Mouse (Mus musculus): ENCODE results near the gene Ankrd55.

The Ankrd55 gene

DNA sequence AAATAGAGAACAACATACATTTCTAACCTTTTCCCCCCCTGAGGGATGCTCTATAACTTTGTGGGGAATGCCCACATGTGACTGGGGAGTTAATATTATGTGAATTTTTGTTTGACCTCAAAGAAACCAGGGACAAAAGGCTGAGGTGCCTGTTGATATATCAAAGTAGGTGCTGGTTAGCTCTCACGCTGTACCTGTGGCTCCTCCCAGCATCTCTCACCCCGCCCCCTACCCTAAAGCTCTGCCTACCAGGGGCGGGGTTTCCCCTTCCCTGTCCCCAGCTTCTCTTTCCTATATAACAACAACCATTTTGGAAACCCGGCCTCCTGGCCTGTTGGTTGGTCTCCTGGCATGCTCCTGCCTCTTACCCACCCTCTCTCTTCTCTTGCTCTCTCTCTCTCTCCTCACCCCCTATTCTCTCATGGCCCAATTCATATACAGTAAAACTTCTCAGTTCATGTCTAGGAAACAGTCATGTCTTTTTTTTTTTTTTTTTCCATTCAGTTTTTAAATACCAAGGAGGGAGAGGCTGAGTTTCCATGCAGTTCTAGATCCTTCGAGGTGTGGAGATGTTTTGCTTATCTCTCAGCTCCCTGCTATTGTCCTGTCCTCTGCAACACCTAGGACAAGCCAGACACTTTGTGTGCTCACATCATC lies 54.8 kb downstream of the Ankrd55 start:
- in situ Hi-C loops (cut with MboI, MseI): no loop called here

DNA sequence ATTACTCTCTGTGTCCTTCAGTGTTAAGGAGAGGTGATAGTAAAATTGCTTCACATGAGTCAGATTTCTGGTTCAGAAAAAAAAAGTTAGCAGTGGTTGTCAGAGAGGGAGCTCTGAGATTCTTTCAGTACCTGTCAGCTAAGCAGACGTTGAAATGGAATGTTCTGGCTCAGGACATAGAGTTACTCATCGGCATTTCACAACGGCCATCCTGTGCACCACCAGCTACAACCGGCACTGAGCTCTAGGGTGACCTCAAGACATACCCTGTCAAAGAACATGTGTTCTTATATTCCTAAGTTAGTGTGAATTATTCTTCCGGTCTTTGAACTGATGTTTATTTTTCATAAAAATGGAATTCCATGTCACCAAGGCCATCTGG lies 55.4 kb downstream of the Ankrd55 start:
- in situ Hi-C loops (cut with MboI, MseI): no loop called here

DNA sequence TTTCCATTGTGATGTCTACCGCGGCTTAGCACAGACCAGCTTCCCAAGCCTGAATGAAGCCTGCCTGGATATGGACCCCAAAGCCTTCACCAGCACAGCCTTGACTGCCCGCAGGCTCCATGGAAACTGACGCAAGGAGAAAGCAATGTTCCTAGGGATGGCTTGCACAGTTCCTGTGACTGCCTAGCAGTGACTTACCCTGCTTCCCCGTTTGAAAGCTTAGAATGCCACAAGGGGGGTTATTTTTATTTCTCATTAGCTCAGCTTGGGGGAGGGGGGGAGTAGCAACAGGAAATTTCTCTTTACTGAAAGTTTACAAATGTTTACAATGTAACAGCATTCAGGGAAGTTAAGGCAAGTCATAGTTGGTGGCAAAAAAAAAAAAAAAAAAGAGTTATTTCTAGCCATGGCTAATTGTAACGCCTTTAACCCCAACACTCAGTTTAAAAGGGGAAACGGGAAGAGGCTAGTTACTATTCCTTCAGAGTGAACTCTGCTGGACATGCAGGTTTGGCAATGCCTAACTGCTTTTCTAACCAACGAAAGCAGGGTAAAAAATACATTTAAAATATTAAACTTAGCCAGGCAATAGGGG lies 56.1 kb downstream of the Ankrd55 start:
- in situ Hi-C loops (cut with MboI, MseI): no loop called here

DNA sequence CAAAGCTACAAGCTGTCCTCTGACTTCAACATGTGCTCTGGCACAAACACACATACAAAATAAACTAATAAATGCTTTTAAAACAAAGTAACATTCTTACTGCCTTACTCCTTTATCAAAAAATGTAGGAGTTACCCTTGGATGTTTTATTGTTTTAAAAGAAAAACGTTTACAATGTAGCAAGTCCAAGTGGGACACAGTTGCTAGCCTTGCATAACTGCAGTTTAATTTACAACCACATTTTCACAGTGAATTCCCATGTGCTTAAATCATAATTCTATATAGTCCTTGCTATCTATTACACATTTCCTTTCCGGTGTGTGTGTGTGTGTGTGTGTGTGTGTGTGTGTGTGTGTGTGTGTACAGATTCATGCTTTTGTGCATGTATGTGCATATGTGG lies 57.3 kb downstream of the Ankrd55 start:
- in situ Hi-C loops (cut with MboI, MseI): no loop called here

DNA sequence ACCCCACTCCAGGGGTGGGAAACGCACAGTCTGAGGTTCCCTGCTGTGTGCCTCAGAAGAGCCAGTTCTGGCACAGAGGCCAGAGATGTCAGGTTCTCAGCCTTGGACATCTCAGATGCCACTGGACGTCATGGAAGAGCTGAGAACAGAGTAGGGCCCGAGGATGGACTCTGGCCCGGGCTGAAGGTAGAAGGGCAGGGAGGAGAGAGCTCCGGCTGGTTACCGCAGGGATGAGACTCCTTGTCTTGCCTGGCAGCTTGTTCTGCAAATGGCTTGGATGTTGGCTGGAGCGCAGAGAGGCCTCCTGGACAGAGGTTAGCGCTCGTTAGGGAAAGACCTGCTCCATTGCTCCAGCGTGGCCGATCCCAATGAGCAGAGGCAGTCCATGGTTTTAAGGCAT lies 57.8 kb downstream of the Ankrd55 start:
- in situ Hi-C loops (cut with MboI, MseI): no loop called here

DNA sequence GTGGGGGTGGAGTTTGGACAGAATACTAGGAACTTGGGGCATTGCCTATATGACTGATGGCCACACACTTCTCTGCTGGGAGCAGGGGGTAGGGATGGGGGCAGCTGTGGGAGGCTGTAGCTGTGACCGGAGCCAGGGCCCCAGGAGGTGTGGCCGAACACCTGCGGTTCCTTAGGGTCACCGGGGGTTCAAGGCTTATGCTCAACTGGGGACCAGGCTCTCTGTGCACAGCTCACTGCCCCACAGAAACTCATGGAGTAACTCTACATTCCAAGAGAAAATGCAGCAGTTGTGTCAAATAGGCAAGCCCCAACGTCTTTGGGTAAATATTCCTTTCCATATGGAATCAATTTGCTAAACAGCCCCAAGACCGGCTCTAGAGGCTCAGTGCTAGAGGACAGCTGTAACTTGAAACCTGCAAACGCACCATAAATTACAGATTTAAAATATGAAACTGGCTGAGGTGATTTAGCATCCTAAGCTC lies 58.5 kb downstream of the Ankrd55 start:
- in situ Hi-C loops (cut with MboI, MseI): no loop called here

DNA sequence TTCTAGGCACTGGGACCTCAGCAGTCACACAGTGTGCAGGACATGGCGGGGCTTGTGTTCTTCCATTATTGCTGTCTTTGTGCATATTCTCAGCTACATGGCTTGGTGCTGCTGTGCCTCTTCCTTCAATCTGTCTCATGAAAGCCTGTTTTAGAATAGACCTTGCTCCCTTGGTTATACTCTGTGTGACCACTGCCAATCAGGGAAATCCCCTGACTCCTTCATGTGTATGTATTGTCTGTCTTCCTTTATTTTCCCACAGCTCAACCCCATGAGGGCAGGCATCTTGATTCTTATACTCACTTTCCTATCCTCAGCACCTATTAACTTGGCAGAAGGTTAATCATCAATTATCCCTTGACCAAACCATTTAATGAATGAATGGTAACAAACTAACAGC lies 60.0 kb downstream of the Ankrd55 start:
- in situ Hi-C loops (cut with MboI, MseI): no loop called here

DNA sequence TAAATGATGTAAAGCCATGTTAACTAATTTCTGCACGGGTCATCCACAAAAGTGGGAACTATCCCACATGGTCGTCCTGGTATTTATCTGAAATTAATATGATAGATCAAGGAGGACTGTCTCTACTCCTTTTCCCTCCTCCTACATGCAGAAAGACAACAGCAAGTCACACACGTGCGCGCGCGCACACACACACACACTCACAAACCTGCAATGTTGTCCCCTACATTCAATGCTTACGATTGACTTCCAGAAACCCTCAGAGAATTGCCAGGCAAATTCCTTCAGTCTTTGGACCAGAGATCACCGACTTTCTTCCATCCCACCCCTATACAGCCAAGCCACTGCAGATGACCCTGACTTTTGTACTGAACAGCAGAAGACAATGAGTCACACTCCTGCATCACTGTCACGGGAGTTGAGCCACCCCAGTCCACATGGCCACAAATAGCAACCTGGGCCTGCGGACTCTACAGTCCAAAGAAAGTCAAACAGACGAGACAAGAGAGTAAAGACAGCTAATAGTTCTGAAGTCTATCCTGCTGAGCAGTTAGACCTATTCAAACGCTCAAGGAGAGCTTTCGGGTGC lies 60.7 kb downstream of the Ankrd55 start:
- in situ Hi-C loops (cut with MboI, MseI): no loop called here

DNA sequence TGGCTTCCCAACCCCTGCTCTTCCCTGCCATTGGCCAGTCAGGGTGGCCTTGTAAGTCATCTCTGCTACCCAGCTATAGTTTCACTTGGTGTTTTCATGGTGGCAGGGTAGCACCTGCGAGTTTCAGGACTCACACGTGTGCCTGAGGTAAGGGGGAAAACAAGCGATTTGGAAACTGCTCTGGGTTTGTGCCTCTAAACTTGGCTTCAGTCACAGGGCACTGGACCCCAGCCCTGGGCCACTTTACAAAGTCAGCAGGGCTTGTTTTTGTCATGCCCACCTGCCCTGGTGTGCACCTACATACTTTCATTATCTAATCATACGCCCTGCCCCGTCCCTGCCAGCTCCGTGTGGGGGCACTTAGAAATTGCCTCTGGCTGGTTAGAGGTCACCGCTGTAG lies 61.2 kb downstream of the Ankrd55 start:
- in situ Hi-C loops (cut with MboI, MseI): no loop called here

DNA sequence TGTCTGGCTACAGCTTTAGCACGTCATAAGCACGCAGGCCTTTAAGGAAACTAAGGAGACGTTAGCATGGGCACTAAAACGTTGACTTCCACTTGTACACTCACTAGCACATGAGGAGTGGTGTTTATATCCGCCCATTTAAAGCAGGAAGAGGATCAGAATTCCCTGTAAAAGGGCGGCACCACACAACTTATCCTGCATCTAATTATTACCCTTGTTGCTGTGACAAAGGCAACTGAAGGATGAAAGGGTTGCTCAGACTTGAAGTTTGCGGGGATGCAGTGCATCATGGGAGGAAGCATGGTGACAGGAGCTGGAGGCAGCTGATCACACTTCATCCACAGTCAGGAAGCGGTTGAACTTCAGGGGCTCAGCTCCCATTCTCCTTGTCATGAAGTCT lies 63.7 kb downstream of the Ankrd55 start:
- in situ Hi-C loops (cut with MboI, MseI): no loop called here

DNA sequence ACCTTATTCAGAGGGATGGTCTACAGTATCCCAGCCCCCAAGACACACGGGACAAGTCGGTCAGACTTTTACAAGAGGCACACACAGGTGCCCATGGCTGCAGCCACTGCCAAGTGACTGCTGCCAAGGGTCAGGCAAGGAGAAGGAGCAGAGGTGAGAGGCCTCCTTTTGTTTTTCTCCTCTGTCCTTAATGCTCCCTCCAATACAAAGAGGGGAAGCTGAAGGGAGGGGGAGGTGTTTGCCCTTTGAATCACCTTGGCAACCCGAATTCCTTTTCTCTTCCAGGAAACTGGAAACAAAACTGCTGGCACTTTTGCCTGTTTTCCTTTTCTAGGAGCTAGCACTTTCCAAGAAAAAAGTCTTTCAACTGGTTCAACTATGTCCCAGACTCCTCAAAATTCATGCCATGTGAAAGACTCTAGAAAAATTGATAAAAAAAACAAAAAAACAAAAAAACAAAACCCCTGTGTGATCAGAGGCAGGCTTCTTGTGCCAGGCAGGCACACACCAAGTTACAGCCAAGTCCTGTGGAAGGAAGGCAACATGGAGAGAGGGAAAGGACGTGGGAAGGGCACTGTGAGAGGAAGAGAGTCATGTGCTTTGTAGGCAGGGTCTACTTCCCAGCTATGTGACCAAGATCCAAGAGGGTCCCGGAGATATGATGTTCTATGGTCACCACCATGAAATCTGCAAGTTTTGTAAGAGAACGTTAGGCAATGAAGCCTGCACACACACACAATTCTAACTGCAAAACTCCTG lies 66.0 kb downstream of the Ankrd55 start:
- in situ Hi-C loops (cut with MboI, MseI): no loop called here

DNA sequence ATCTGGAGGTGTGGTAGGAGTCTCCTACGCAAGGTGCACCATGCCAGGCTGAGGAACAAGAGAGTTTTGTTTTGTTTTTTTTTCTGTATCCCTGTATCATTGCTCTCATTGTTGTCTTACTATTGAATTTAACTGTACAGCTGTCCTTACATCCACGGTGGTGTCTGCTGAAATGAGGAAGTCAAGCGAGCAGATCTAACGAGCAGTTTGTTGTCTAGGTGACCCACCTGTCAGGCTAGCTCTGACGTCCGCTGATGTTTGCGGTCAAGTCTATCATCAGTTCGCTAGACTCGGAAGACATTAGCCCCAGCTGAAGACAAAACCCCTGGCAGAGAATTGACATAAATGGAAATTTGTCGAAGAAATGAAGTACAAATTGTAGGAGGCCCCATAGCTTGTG lies 66.7 kb downstream of the Ankrd55 start:
- in situ Hi-C loops (cut with MboI, MseI): loop anchor here (5.0 kb wide), 1 partner anchor 37 kb away; no protein-coding TSS in a partner anchor

DNA sequence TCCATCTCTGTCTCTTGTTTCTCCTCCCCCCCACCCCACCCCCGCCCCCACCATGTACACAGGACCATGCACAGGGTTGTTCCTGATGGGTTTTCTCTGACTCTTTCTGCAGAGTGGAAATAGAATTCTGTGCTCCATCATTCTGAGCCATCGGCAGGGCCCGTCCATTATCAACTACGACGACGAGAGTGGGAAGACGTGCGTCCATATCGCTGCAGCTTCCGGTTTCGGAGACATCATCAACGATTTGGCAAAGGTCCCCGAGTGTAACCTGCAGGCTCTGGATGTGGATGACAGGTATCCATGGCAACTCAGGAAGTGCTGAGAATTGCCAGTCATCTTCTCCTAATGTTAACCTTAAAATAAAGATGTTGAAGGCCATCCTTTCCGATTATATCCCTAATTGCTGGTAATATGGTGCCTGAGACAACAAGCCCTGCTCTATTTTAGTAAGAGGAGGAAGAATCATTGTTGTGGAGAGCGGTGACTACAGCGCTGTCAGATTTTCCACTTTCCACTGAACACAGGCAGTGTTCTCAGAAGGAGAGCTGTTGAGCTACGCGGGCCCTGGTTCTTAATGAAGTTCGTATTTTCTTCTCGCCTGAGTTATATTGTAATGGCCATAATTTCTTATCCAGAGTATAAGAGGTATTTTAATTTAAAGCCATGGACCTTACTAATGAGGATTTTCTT lies 67.7 kb downstream of the Ankrd55 start:
- in situ Hi-C loops (cut with MboI, MseI): loop anchor here (5.0 kb wide), 1 partner anchor 36 kb away; no protein-coding TSS in a partner anchor

DNA sequence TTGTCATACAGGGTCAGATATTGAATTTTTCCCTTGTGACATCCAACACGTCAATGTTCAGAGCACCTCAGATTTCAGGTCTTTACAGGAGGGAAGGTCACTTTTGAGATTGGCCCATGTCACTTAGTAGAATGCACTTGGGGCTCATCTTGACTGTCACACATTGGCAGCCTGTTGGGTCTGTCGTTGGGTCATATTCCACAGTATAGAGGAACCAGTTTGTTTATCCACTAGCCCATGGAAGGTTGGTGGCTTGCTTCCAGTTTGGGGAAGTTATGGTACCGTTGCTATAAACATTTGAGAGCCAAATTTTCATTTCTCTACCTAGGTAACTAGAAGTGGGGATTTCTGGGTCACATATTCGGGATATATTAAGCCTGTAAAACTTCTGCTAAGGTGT lies 73.3 kb downstream of the Ankrd55 start:
- in situ Hi-C loops (cut with MboI, MseI): no loop called here

DNA sequence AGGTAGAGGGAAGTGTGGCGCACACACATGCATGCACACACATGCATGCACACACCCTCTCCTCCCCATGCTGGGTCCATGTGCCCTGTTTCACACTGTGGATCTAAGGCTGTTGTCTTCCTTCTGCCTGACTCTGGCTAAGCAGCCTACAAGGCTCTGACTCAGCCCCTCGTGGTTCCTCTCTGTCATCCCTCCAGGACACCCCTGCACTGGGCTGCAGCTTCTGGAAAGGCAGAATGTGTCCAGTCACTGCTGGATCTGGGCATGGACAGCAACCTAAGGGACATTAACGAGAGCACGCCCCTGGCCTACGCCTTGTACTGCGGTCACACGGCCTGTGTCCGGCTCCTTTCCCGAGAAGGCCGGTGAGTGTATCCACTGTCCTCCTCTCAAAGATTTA lies 75.0 kb downstream of the Ankrd55 start:
- in situ Hi-C loops (cut with MboI, MseI): no loop called here

DNA sequence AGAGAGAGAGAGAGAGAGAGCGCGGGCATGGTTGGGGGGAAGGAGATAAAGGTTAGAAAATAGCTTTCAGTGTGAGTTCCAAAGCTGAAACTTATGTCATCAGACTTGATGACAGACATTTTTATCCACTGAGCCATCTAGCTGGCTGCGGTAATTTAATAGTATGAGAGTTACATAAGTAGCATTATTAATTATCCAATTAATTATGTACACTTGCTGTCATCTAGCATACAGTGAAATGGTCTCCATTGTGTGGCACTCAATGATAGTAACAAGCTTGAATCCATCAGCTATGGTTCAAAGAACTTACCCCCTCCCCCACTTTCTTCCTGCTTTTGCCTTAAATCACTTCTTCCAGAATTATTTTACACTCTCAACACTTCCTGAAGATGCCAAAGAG lies 75.5 kb downstream of the Ankrd55 start:
- in situ Hi-C loops (cut with MboI, MseI): no loop called here

DNA sequence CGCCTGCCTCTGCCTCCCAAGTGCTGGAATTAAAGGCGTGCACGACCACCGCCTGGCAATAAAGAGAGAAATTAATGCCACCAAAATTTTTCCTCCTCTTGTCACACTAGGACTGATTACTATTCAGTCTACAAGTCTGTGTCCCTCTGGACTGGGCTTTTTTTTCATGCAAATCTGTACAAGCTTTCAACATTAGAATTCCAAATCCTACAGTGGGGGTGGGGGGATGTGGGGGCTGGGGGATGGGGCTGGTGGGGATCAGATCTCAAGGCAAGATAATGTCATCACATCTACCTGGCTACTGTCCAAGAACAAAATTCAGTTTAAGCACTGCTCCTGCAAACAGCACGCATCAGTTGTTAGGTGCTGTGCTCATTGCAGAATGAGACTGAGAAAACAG lies 76.4 kb downstream of the Ankrd55 start:
- in situ Hi-C loops (cut with MboI, MseI): no loop called here

DNA sequence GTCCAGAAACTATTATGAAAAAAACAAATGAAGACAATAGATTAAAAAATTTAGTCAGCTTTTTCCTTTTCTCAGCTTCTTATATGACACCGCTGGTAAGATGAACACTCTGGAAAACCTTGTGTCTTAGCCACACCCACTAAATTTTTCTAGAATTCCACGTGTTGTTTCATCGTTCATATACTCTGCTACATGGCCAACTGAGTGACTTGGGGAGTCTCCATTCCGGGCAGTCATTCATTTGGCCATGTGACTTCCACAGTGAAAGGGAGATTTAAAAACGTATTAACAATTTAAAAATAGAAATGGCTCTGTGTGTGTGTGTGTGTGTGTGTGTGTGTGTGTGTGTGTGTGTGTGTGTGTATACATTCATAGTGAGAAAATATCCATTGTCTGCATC lies 77.1 kb downstream of the Ankrd55 start:
- in situ Hi-C loops (cut with MboI, MseI): no loop called here

DNA sequence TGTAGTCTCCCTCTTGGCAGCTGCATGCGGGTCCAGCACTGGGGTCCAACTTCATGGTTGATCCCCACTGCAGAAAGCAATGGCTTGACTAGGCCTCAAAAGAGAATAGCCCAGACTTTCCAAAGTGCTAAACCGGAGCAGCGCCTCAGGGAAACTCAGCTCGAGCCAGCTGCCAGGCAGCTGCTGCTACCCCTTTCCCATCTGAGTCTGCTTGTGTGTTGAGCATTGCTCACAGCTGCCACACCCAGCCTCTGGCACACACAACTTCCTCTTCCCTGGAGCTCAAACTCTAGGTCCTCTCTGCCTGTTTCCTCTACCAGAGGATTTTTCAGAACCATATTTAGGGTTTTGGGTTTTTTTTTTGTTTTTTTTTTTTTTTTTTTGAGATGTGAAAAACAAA lies 77.5 kb downstream of the Ankrd55 start:
- in situ Hi-C loops (cut with MboI, MseI): no loop called here

DNA sequence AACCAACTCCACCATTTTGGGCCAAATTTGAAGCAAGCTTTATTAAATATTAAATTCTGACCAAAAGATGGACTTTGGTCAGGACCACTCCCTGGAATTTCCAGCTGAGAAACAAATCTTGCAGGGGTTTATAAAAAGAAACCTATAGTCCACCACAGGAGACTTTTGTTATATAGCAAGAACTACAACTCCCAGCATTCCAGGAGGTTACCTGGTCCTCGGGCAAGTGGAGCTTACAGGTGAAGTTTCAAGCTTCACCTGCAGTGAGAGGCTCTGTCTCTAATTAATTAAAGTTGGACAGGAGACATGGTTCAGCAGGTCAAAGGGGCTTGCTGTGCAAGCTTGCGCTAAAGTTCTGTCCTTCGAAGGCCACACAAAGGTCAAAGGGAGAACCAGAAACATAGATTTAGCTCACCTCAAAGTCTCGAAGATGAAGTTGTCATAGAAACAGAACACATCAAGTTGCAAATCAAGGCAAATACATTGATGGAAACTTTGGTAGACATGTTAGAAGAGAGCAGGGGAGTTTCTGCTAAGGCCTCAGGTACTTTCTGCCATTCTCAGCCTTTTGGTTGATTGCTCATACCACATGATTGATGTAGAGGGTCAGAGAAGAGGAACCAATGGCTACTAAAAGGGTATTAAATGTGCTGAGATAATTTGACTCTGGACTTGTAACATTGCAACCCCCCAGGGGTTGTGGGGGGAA lies 78.2 kb downstream of the Ankrd55 start:
- in situ Hi-C loops (cut with MboI, MseI): no loop called here

DNA sequence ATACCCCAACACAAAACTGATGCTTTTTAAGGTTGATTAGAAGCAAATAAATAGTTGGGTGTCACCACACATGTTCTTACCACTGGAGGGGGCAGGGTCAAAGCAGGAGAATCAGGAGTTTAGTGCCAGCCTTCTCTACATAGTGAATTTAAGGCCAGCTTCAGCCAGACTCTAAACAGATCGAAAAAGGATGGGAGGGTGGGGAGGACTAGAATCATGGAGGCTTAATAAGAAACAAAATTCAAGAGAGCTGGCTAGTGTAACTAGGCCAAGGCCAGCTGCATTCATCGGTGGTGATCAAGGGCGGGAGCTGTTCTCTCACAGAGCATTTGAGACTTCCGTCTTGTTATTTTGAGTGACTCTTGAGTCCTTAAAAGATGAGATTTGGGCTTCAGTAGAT lies 83.5 kb downstream of the Ankrd55 start:
- in situ Hi-C loops (cut with MboI, MseI): no loop called here

Data from T-helper 1 cell (primary cell).